Mouse (Mus musculus): ENCODE data around the gene Reps1.

Reps1 gene

GRCm38 (mm10) chr10:18138853-18139503, 83.3 kb downstream of the Reps1 start:
- CTCF ChIA-PET: interaction anchor here (0.7 kb wide), 1 partner anchor 258 kb away, joined by 3 read pairs; no protein-coding TSS in a partner anchor

- CTCF ChIA-PET: no interaction called here
These were observed 84.0 kb downstream of the Reps1 start for GRCm38 (mm10) chr10:18139615-18140014.

- CTCF ChIA-PET: no interaction called here
These were observed 85.7 kb downstream of the Reps1 start for GRCm38 (mm10) chr10:18141389-18141788.

- CTCF ChIA-PET: interaction anchor here (0.6 to 1.1 kb wide), 2 partner anchors 9 to 17 kb away, joined by 3 read pairs; no protein-coding TSS in a partner anchor
These were observed 86.6 kb downstream of the Reps1 start for GRCm38 (mm10) chr10:18142231-18142630.

- CTCF ChIA-PET: interaction anchor here (0.6 kb wide), 1 partner anchor 347 kb away, joined by 3 read pairs; no protein-coding TSS in a partner anchor
These were observed 91.6 kb downstream of the Reps1 start for GRCm38 (mm10) chr10:18147224-18147623.

- CTCF ChIA-PET: no interaction called here
These were observed 106.8 kb downstream of the Reps1 start for GRCm38 (mm10) chr10:18162435-18162971.
